Mouse (Mus musculus): ENCODE measurements at regions not wholly inside any gene's neighbourhood (a gene's known extent, or its start where the extent isn't known, plus 50 kb on each side); places are given as distances from the start of the nearest gene placed in this dataset.
"Not testable (repeated sequence)": the region's sequence is repeated elsewhere in the genome, so short reads cannot be mapped to it uniquely, and the experiment has no call there.

- Histone ChIP-seq H3K4me1 (ENCODE audit: control insufficient read depth, insufficient read depth, low read length) (no peaks in the 10 kb centered on the region), H3K36me3 (replicated peaks; ENCODE audit: control insufficient read depth, insufficient read depth, low read depth, low read length) (no peaks in the 10 kb centered on the region), H3K27me3 (ENCODE audit: control insufficient read depth, insufficient read depth, low read length) (no peaks in the 10 kb centered on the region), H3K27ac (replicated peaks; ENCODE audit: low read depth, low read length) (no peak overlapping the region), H3K4me2 (ENCODE audit: low read depth, low read length) (no peak overlapping the region), H3K9me3 (replicated peaks; ENCODE audit: control insufficient read depth, low read length) (no peaks in the 10 kb centered on the region), H3K4me3 (ENCODE audit: low read depth, low read length) (no peak overlapping the region), H3K9ac (replicated peaks; ENCODE audit: low read length) (no peak overlapping the region)
- 85% methylated on average over 2 of the region's 2 CpGs for WGBS
- no peak for ATAC-seq (replicated peaks; ENCODE audit: insufficient number of reproducible peaks, low FRiP score, low TSS enrichment, low read depth)
- no peak for DNase-seq (ENCODE audit: low spot score)
Observed at GRCm38 (mm10) chr11:40546596-40546995, 148.4 kb downstream of the Mat2b start.

GRCm38 (mm10) chr11:40545537-40545936 lies 149.5 kb downstream of the Mat2b start:
- no peak for DNase-seq (ENCODE audit: low spot score)
- H3K27ac ChIP-seq (replicated peaks; ENCODE audit: low read depth, low read length): no peak overlapping the region
- WGBS: 70% methylated on average over 1 of the region's 1 CpGs
- no peaks in the 10 kb centered on the region for H3K4me1 ChIP-seq (ENCODE audit: control insufficient read depth, insufficient read depth, low read length)
- H3K9ac ChIP-seq (replicated peaks; ENCODE audit: low read length): no peak overlapping the region
- H3K4me2 ChIP-seq (ENCODE audit: low read depth, low read length): no peak overlapping the region
- no peaks in the 10 kb centered on the region for H3K36me3 ChIP-seq (replicated peaks; ENCODE audit: control insufficient read depth, insufficient read depth, low read depth, low read length)
- H3K4me3 ChIP-seq (ENCODE audit: low read depth, low read length): no peak overlapping the region
- H3K27me3 ChIP-seq (ENCODE audit: control insufficient read depth, insufficient read depth, low read length): no peaks in the 10 kb centered on the region
- no peak for ATAC-seq (replicated peaks; ENCODE audit: insufficient number of reproducible peaks, low FRiP score, low TSS enrichment, low read depth)
- H3K9me3 ChIP-seq (replicated peaks; ENCODE audit: control insufficient read depth, low read length): no peaks in the 10 kb centered on the region

- ATAC-seq (replicated peaks; ENCODE audit: insufficient number of reproducible peaks, low FRiP score, low TSS enrichment, low read depth): no peak
- Histone ChIP-seq H3K9ac (replicated peaks; ENCODE audit: low read length) (no peak overlapping the region), H3K4me3 (ENCODE audit: low read depth, low read length) (no peak overlapping the region), H3K9me3 (replicated peaks; ENCODE audit: control insufficient read depth, low read length) (no peaks in the 10 kb centered on the region), H3K36me3 (replicated peaks; ENCODE audit: control insufficient read depth, insufficient read depth, low read depth, low read length) (no peaks in the 10 kb centered on the region), H3K27ac (replicated peaks; ENCODE audit: low read depth, low read length) (no peak overlapping the region), H3K27me3 (ENCODE audit: control insufficient read depth, insufficient read depth, low read length) (no peaks in the 10 kb centered on the region), H3K4me1 (ENCODE audit: control insufficient read depth, insufficient read depth, low read length) (no peaks in the 10 kb centered on the region), H3K4me2 (ENCODE audit: low read depth, low read length) (no peak overlapping the region)
- WGBS: 46% methylated on average over 3 of the region's 3 CpGs
- no peak for DNase-seq (ENCODE audit: low spot score)
Observed at GRCm38 (mm10) chr11:40540229-40540628, 154.8 kb downstream of the Mat2b start.

- WGBS: 65% methylated on average over 11 of the region's 11 CpGs
- H3K4me2 ChIP-seq (ENCODE audit: low read depth, low read length): no peak overlapping the region
- no peak overlapping the region for H3K4me3 ChIP-seq (ENCODE audit: low read depth, low read length)
- H3K36me3 ChIP-seq (replicated peaks; ENCODE audit: control insufficient read depth, insufficient read depth, low read depth, low read length): no peaks in the 10 kb centered on the region
- H3K9me3 ChIP-seq (replicated peaks; ENCODE audit: control insufficient read depth, low read length): no peaks in the 10 kb centered on the region
- H3K27ac ChIP-seq (replicated peaks; ENCODE audit: low read depth, low read length): no peak overlapping the region
- no peaks in the 10 kb centered on the region for H3K27me3 ChIP-seq (ENCODE audit: control insufficient read depth, insufficient read depth, low read length)
- H3K9ac ChIP-seq (replicated peaks; ENCODE audit: low read length): no peak overlapping the region
- peak; percentile 56; the same call in 1 of the 2 replicates for ATAC-seq (replicated peaks; ENCODE audit: insufficient number of reproducible peaks, low FRiP score, low TSS enrichment, low read depth)
- no peak for DNase-seq (ENCODE audit: low spot score)
- no peaks in the 10 kb centered on the region for H3K4me1 ChIP-seq (ENCODE audit: control insufficient read depth, insufficient read depth, low read length)
Observed at GRCm38 (mm10) chr11:40539776-40540175, 155.2 kb downstream of the Mat2b start.

GRCm38 (mm10) chr11:40536236-40536765 lies 158.7 kb downstream of the Mat2b start:
- H3K27me3 ChIP-seq (ENCODE audit: control insufficient read depth, insufficient read depth, low read length): no peaks in the 10 kb centered on the region
- no peak overlapping the region for H3K4me2 ChIP-seq (ENCODE audit: low read depth, low read length)
- H3K9ac ChIP-seq (replicated peaks; ENCODE audit: low read length): no peak overlapping the region
- no peaks in the 10 kb centered on the region for H3K9me3 ChIP-seq (replicated peaks; ENCODE audit: control insufficient read depth, low read length)
- no peak overlapping the region for H3K4me3 ChIP-seq (ENCODE audit: low read depth, low read length)
- no peak overlapping the region for H3K27ac ChIP-seq (replicated peaks; ENCODE audit: low read depth, low read length)
- DNase-seq (ENCODE audit: low spot score) (no peak), ATAC-seq (replicated peaks; ENCODE audit: insufficient number of reproducible peaks, low FRiP score, low TSS enrichment, low read depth) (no peak)
- H3K36me3 ChIP-seq (replicated peaks; ENCODE audit: control insufficient read depth, insufficient read depth, low read depth, low read length): no peaks in the 10 kb centered on the region
- 85% methylated on average over 14 of the region's 14 CpGs for WGBS
- H3K4me1 ChIP-seq (ENCODE audit: control insufficient read depth, insufficient read depth, low read length): no peaks in the 10 kb centered on the region

- H3K9ac ChIP-seq (replicated peaks; ENCODE audit: low read length): no peak overlapping the region
- H3K9me3 ChIP-seq (replicated peaks; ENCODE audit: control insufficient read depth, low read length): no peaks in the 10 kb centered on the region
- peak; percentile 56; the same call in 1 of the 2 replicates for ATAC-seq (replicated peaks; ENCODE audit: insufficient number of reproducible peaks, low FRiP score, low TSS enrichment, low read depth)
- no peak overlapping the region for H3K27ac ChIP-seq (replicated peaks; ENCODE audit: low read depth, low read length)
- no peaks in the 10 kb centered on the region for H3K27me3 ChIP-seq (ENCODE audit: control insufficient read depth, insufficient read depth, low read length)
- 73% methylated on average over 10 of the region's 10 CpGs for WGBS
- DNase-seq (ENCODE audit: low spot score): no peak
- H3K36me3 ChIP-seq (replicated peaks; ENCODE audit: control insufficient read depth, insufficient read depth, low read depth, low read length): no peaks in the 10 kb centered on the region
- no peak overlapping the region for H3K4me3 ChIP-seq (ENCODE audit: low read depth, low read length)
- H3K4me2 ChIP-seq (ENCODE audit: low read depth, low read length): no peak overlapping the region
- H3K4me1 ChIP-seq (ENCODE audit: control insufficient read depth, insufficient read depth, low read length): no peaks in the 10 kb centered on the region
Observed at GRCm38 (mm10) chr11:40510325-40511239, 184.4 kb downstream of the Mat2b start.

- H3K36me3 ChIP-seq (replicated peaks; ENCODE audit: control insufficient read depth, insufficient read depth, low read depth, low read length): no peaks in the 10 kb centered on the region
- no peak for DNase-seq (ENCODE audit: low spot score)
- no peaks in the 10 kb centered on the region for H3K27me3 ChIP-seq (ENCODE audit: control insufficient read depth, insufficient read depth, low read length)
- no peak for ATAC-seq (replicated peaks; ENCODE audit: insufficient number of reproducible peaks, low FRiP score, low TSS enrichment, low read depth)
- no peaks in the 10 kb centered on the region for H3K4me1 ChIP-seq (ENCODE audit: control insufficient read depth, insufficient read depth, low read length)
- no peak overlapping the region for H3K27ac ChIP-seq (replicated peaks; ENCODE audit: low read depth, low read length)
- H3K9me3 ChIP-seq (replicated peaks; ENCODE audit: control insufficient read depth, low read length): no peaks in the 10 kb centered on the region
- no peak overlapping the region for H3K4me3 ChIP-seq (ENCODE audit: low read depth, low read length)
- WGBS: 39% methylated on average over 6 of the region's 6 CpGs
- H3K9ac ChIP-seq (replicated peaks; ENCODE audit: low read length): no peak overlapping the region
- no peak overlapping the region for H3K4me2 ChIP-seq (ENCODE audit: low read depth, low read length)
Observed at GRCm38 (mm10) chr11:40491599-40491998, 203.4 kb downstream of the Mat2b start.

GRCm38 (mm10) chr11:40478171-40478570 lies 216.8 kb downstream of the Mat2b start:
- H3K27ac ChIP-seq (replicated peaks; ENCODE audit: low read depth, low read length); H3K9me3 ChIP-seq (replicated peaks; ENCODE audit: control insufficient read depth, low read length); H3K27me3 ChIP-seq (ENCODE audit: control insufficient read depth, insufficient read depth, low read length); H3K9ac ChIP-seq (replicated peaks; ENCODE audit: low read length); H3K4me1 ChIP-seq (ENCODE audit: control insufficient read depth, insufficient read depth, low read length); H3K4me2 ChIP-seq (ENCODE audit: low read depth, low read length); H3K36me3 ChIP-seq (replicated peaks; ENCODE audit: control insufficient read depth, insufficient read depth, low read depth, low read length); H3K4me3 ChIP-seq (ENCODE audit: low read depth, low read length); ATAC-seq (replicated peaks; ENCODE audit: insufficient number of reproducible peaks, low FRiP score, low TSS enrichment, low read depth); DNase-seq (ENCODE audit: low spot score): not testable (repeated sequence)
- WGBS: 29% methylated on average over 6 of the region's 6 CpGs
